Mouse (Mus musculus) layer of hippocampus, adult 9-11 months (tissue): ENCODE data around the gene Ninl.

ENCODE experiments used
- DNase-seq: peaks from one replicate; pipeline ENCODE4 v3.0.0; 2022

The Ninl gene

DNA sequence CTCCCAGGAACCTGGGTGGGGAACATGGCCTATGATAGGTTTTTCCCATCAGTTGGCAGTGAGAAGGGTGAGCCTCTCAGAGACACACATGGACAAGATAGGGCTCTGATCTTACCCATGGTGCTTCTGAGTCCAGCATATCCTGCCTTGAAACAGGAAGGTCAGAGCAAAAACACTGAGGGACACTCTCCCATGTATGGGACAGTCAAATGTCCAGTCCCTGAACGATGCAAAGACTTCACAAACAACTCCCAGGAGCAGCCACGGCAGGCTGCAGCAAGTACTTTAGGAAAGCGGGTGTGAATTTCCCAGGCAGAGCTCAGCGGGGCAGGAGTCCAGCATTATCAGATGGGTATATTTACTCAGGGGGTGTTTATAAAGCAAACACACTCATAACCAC lies 43.9 kb downstream of the Ninl start:
- no peak for DNase-seq

GRCm38 (mm10) chr2:150991050-150991449 lies 48.1 kb downstream of the Ninl start:
- DNase-seq, result no peak

- no peak for DNase-seq
These were observed 48.7 kb downstream of the Ninl start for GRCm38 (mm10) chr2:150990506-150990905.

- no peak for DNase-seq
These were observed 53.8 kb downstream of the Ninl start for GRCm38 (mm10) chr2:150985359-150985758.

DNA sequence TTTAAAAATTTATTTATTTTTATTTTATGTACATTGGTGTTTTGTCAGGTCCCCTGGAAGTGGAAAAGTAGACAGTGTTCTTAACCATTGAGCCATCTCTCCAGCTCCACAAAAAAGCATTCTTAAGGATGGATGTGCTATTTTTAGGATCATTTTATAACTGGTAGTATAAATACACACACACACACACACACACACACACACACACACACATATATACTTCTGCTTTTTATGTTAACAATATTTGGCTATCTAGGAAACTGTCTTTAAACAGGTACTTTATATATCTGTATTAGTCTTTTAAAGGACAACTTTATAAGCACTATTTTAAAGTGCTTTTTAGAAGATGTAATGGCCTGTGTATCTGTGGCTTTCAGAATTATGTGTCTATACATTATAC lies 57.1 kb downstream of the Ninl start:
- DNase-seq, result no peak

- no peak for DNase-seq
These were observed 57.7 kb downstream of the Ninl start for GRCm38 (mm10) chr2:150981524-150981923.

- no peak for DNase-seq
These were observed 59.1 kb downstream of the Ninl start for GRCm38 (mm10) chr2:150979861-150980620.

DNA sequence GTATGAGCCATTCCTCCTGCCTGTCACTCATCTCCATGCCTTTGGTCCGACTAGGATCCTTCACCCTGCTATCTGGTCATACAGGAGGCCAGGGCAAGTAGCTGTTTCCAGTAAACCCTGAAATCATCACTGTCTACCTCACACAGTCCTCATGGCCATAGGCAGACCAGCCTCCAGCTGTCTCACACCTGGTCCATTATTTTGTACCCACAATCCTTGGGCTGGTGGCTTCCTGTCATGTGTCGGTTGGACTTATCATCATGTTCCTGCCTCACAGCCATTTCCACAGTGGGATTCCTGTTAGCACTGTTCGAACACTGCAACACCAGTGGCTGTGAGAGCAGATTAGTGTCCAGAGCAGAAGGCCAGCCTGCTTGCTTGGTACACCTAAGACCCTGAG lies 60.4 kb downstream of the Ninl start:
- no peak for DNase-seq

GRCm38 (mm10) chr2:150977676-150978075 lies 61.5 kb downstream of the Ninl start:
- DNase-seq, result no peak

GRCm38 (mm10) chr2:150976871-150977270 lies 62.3 kb downstream of the Ninl start:
- DNase-seq, result no peak

- no peak for DNase-seq
These were observed 65.6 kb downstream of the Ninl start for GRCm38 (mm10) chr2:150973401-150974115.

- no peak for DNase-seq
These were observed 66.5 kb downstream of the Ninl start for GRCm38 (mm10) chr2:150972681-150973080.

- DNase-seq, result no peak
These were observed 67.3 kb downstream of the Ninl start for GRCm38 (mm10) chr2:150971856-150972255.

DNA sequence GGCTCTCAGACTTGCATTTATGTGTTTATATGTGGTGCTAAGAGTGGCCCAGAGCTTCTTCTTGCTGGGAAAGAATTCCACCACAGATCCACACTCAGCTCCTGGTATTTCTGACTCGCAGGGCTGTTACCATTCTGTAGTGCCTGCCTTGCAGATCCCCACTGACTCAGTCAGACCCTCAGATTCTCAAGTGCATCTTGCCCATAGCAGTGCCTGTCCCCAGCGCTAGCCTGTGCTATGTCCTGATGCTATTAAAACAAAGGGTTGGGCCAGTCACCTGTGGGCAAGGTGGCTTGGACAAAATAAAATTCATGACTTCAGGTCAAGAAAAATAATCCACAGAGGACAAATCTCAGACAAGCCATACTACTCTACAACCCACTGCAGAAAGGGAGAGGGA lies 70.0 kb downstream of the Ninl start:
- no peak for DNase-seq

GRCm38 (mm10) chr2:150967491-150967890 lies 71.7 kb downstream of the Ninl start:
- DNase-seq, result no peak

DNA sequence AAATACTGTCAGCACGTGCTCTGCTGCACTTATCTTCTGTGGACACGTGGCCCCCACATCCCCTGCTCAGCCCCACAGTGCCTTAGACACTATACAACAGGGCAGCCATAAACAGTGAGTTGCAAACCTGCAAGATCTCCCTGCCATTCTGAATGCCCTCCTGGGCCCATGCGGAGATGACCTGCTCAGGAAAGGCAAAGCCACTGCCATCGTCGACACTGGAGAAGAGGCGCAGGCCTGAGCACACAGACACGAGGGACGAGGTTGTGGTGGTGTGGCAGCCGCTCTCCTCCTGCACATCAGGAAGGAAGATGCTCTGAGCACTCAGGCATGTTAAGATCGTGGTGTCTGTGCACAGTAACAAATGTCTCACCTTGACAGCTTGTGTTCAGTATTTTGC lies 73.2 kb downstream of the Ninl start:
- no peak for DNase-seq

GRCm38 (mm10) chr2:150964641-150965040 lies 74.5 kb downstream of the Ninl start:
- DNase-seq, result no peak

- DNase-seq, result no peak
These were observed 75.9 kb downstream of the Ninl start for GRCm38 (mm10) chr2:150963246-150963645.

- DNase-seq, result peak; percentile 57
These were observed 79.7 kb downstream of the Ninl start for GRCm38 (mm10) chr2:150959521-150959920.

DNA sequence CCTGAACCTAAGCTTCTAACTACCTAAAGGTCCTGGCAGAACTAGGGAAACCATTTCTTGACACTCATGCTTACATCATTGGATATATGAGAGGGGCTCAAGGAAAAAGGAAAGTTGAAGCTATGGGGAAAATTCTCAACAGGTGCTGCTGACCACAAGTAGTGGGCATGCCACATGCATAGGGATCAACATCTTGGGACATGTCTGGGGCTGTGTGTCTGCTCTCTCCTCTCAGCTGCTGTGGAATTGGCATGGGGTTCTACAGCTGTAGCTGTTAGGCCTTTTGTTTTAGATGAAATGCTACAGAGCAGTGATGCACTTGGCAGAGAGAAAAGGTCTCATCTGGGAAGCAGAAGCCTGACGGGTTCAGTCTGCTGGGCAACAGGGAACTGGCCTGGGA lies 83.3 kb downstream of the Ninl start:
- no peak for DNase-seq

GRCm38 (mm10) chr2:150951201-150951600 lies 88.0 kb downstream of the Ninl start:
- no peak for DNase-seq

- DNase-seq, result no peak
These were observed 89.1 kb downstream of the Ninl start for GRCm38 (mm10) chr2:150950056-150950455.

- DNase-seq, result no peak
These were observed 89.5 kb downstream of the Ninl start for GRCm38 (mm10) chr2:150949652-150950051.

DNA sequence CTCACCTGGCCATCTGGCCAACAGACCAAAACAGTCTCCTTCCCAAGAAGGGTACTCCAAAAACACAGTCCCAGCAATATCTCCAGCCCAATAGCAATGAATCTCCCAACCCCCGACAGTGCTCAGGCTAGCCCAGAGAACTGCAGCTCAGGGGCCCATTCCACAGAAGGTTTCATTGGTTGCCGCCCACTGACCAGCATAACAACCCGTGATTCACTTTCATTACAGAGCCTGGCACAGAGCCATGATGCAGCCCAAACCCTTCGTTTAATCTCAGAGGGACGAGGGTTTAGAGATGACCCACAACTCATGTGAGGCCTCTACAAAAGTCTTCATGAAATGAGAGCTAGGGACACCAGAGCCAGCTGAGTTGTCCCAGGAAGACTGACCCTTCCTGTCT lies 90.4 kb downstream of the Ninl start:
- DNase-seq, result no peak
